Mouse (Mus musculus): ENCODE data around the gene Lsamp. TPM values are rescaled to one million over a fixed set of nuclear protein-coding genes. Genes with fewer than 3 reads are reported as not detected.

Gene Lsamp
- polyA plus RNA-seq, 1 experiment from 2014 or later: 5.5 TPM

DNA sequence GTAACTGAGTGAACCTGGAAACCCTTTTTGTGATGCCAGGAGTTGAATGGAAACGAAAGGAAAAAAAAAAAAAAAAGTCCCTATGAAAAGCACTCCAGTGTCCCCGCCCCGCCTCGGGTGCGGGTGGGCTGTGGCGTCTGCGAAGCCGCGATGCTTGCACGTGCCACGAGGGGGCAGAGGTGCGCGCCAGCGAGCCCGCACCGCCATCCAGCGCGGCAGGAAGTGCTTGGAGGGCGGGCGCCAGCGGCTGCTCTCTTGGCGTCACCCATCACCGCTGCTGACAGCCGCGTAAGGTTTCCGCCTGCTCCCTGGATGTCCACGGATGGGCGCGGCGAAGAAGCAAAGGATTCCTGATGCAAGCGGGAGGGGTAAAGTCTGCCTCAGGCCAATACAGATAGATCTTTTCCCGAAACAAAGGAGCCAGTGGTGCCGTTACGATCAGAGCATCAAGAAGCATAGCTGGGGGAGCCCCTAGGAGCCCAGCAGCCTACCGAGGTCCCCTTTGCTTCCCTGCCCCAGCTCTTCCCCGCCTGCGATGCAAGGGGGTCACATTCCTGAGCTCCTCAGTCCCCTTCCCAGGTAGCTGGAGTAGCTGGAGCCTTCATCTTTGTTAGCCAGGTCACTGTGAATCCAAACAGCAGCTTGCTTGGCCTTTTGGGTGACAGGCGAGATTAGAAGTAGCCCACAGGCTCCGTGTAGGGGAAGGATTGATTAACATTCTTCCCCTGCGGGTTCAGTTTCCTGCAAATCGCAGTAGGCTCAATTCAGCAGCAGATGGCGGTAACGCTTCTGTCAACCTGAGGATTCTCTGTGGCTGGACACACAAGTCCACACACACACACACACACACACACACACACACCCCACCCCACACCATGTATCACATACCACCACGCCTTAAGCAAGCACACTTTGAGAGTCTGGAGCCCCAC, 2206.2 kb downstream of the Lsamp start:
- Histone ChIP-seq H3K4me1 (ENCODE audit: control insufficient read depth, insufficient read depth, low read length) (no peaks in the 10 kb centered on the region), H3K4me3 (ENCODE audit: low read length) (peak overlapping the region; percentile 43), H3K36me3 (ENCODE audit: control insufficient read depth, insufficient read depth, low read length) (no peaks in the 10 kb centered on the region), H3K27me3 (ENCODE audit: control insufficient read depth, insufficient read depth, low read length) (no peaks in the 10 kb centered on the region), H3K9ac (ENCODE audit: low read depth, low read length) (peak overlapping the region; percentile 74), H3K4me2 (replicated peaks; ENCODE audit: low read depth, low read length) (peak overlapping the region; percentile 88), H3K9me3 (ENCODE audit: control insufficient read depth, low read length) (no peaks in the 10 kb centered on the region), H3K27ac (ENCODE audit: low read depth, low read length) (peak overlapping the region; percentile 95)
- under 1% methylated on average over 44 of the region's 44 CpGs for WGBS
- ATAC-seq (ENCODE audit: low FRiP score, low TSS enrichment): peak; percentile 98

Small RNAs within 50 kb of the gene (microRNA-seq; reads per million reads assigned to microRNA genes)
- gene Gm27887: not detected
- gene Gm47276: not detected

Data from kidney, embryonic 14.5 days (tissue).